Mouse (Mus musculus): ENCODE results near the gene Ksr1.

DNA sequence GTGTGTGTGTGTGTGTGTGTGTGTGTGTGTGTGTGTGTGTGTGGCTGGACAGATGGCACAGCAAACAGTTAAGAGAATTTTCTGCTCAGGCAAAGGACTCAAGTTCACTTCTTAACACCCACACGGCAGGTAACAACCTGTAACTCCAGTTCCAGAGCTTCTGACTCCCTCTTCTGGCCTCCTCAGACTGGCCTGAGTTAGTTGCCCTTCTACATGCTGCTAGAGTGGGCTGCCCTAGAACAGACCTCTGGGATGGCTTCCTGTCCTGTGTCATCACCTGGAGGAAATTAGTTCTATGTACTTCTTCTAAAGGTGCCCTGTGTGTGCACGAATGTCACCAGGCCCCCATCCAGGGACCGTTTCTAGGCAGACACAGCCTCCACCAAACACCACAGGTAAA is 2.9 kb downstream of the Ksr1 start:
- TF ChIP-seq POLR2A (IDR thresholded peaks at IDR 0.05; ENCODE audit: insufficient read length, low read depth) (no peak), POLR2AphosphoS2 (IDR thresholded peaks at IDR 0.05; ENCODE audit: insufficient read length, low read depth) (no peak), CEBPB (IDR thresholded peaks at IDR 0.05; ENCODE audit: insufficient read depth, poor library complexity, severe bottlenecking) (no peak)
